Comparison of ENCODE assay signal across 9 mouse cellular contexts in the genomic region with DNA sequence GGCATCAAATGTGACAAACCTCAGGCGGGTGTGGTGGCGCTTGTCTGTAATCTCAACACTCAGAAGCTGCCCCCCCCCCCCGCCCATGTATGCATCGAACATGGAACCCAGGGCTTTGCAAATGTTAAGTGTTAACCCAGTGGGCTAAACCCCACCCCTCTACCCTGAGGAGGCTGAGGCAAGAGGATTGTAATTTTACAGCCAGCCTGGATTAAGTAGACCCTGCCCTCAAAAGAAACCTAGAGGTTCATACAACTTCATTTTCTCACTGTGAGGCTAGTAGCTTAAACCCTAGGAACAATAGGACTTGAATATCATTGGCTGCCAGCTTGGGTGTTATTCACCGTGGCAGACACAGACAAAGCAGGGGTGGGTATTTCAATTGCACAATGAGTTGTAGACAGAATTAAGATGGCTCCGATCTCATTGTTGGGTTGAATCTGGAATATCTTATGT. TPM values are rescaled to one million over a fixed set of nuclear protein-coding genes. Genes with fewer than 3 reads are reported as not detected.
DNase-seq lines count a peak whose midpoint lies in the region; ATAC-seq lines count a peak whose summit lies in the region.
"Had no signal": no experiment of that assay in that cellular context is flagged by ENCODE, and none has a peak within 500 bp of the region (broad histone marks: within the 10 kb centered on the region; RNA-seq: fewer than 3 reads in every experiment).

No protein-coding gene starts in this region.

- no peak for DNase-seq in heart, postnatal 36 days
- peak; percentile 70 for DNase-seq in MN1 (ENCODE audit: low spot score)
- peak; percentile 60 for DNase-seq in hindbrain, embryonic 10.5 days (ENCODE audit: low spot score)
- no peak for DNase-seq in layer of hippocampus, adult 11-12 months (ENCODE audit: low spot score)
- DNase-seq in yolk sac, embryonic 10.5 days (ENCODE audit: low spot score), result no peak
- no peak for DNase-seq in lung, postnatal 36 days

- peaks cover 20% of the 10 kb centered on the region for H3K4me1 ChIP-seq in heart, embryonic 13.5 days
- H3K4me1 ChIP-seq in hindbrain, embryonic 10.5 days (replicated peaks), result peaks cover 59% of the 10 kb centered on the region
- H3K4me1 ChIP-seq in midbrain, embryonic 12.5 days, result peaks cover 52% of the 10 kb centered on the region

- H3K9ac ChIP-seq in heart, embryonic 13.5 days, result peak overlapping the region; percentile 91
- peak overlapping the region; percentile 98 for H3K9ac ChIP-seq in midbrain, embryonic 12.5 days (replicated peaks)

- no peak for ATAC-seq in heart, embryonic 13.5 days (ENCODE audit: extremely low read depth, insufficient number of reproducible peaks, low FRiP score, low TSS enrichment)
- peak; percentile 27 for ATAC-seq in midbrain, embryonic 12.5 days (ENCODE audit: low FRiP score, low read depth)

- no peaks in the 10 kb centered on the region; the same call in 1 of the 2 replicates for H3K27me3 ChIP-seq in heart, embryonic 13.5 days (replicated peaks)
- peaks cover 26% of the 10 kb centered on the region for H3K27me3 ChIP-seq in hindbrain, embryonic 10.5 days (ENCODE audit: insufficient read depth, poor library complexity, severe bottlenecking)
- no peaks in the 10 kb centered on the region for H3K27me3 ChIP-seq in midbrain, embryonic 12.5 days
- H3K27me3 ChIP-seq: Patski had no signal

- peak overlapping the region; percentile 75 for H3K4me3 ChIP-seq in heart, embryonic 13.5 days
- peak overlapping the region; percentile 97 for H3K4me3 ChIP-seq in hindbrain, embryonic 10.5 days
- peak overlapping the region; percentile 97 for H3K4me3 ChIP-seq in midbrain, embryonic 12.5 days

- no peaks in the 10 kb centered on the region for H3K9me3 ChIP-seq in heart, embryonic 13.5 days
- no peaks in the 10 kb centered on the region for H3K9me3 ChIP-seq in hindbrain, embryonic 10.5 days
- no peaks in the 10 kb centered on the region for H3K9me3 ChIP-seq in midbrain, embryonic 12.5 days

- WGBS in heart, embryonic 13.5 days, result 19% methylated on average over 6 of the region's 6 CpGs
- 13% methylated on average over 6 of the region's 6 CpGs for WGBS in hindbrain, embryonic 10.5 days
- 5% methylated on average over 6 of the region's 6 CpGs for WGBS in midbrain, embryonic 12.5 days

- intact Hi-C loops in heart, postnatal 36 days (cut with DNase I), result no loop called here

- H3K4me2 ChIP-seq in heart, embryonic 13.5 days, result peak overlapping the region; percentile 99
- peak overlapping the region; percentile 84 for H3K4me2 ChIP-seq in midbrain, embryonic 12.5 days (replicated peaks)

- peak overlapping the region; percentile 92 for H3K27ac ChIP-seq in heart, embryonic 13.5 days (replicated peaks)
- peak overlapping the region; percentile 99 for H3K27ac ChIP-seq in hindbrain, embryonic 10.5 days
- peak overlapping the region; percentile 99 for H3K27ac ChIP-seq in midbrain, embryonic 12.5 days (replicated peaks)

- peaks cover 36% of the 10 kb centered on the region for H3K36me3 ChIP-seq in heart, embryonic 13.5 days
- peaks cover 40% of the 10 kb centered on the region for H3K36me3 ChIP-seq in hindbrain, embryonic 10.5 days
- peaks cover 32% of the 10 kb centered on the region for H3K36me3 ChIP-seq in midbrain, embryonic 12.5 days

RNA-seq across cellular contexts. Expression of a gene that starts 1.2 kb away (rescaled TPM):
- 988 and 1,051 TPM in 2 replicates for polyA plus RNA-seq in heart, embryonic 13.5 days (2015; fragmentation: Nextera tagmentation; extraction: Ambion mirVana)
- total RNA-seq in heart, postnatal 36 days (2021), result 10 to 100 TPM; 28.4 to 28.9 TPM
- 2,849 and 3,914 TPM in 2 replicates for polyA plus RNA-seq in hindbrain, embryonic 10.5 days (2016; fragmentation: Nextera tagmentation; extraction: Ambion mirVana)
- 4,918 and 5,057 TPM in 2 replicates for polyA plus RNA-seq in midbrain, embryonic 12.5 days (2016; fragmentation: Nextera tagmentation; extraction: Ambion mirVana)

RNA-seq across cellular contexts. Expression of a gene that starts 27.1 kb away (rescaled TPM):
- polyA plus RNA-seq in heart, embryonic 13.5 days (2015; fragmentation: Nextera tagmentation; extraction: Ambion mirVana), result 10.0 and 10.9 TPM in 2 replicates
- 10 to 100 TPM; 19.0 to 24.0 TPM for total RNA-seq in heart, postnatal 36 days (2021)
- 3.1 and 4.3 TPM in 2 replicates for polyA plus RNA-seq in hindbrain, embryonic 10.5 days (2016; fragmentation: Nextera tagmentation; extraction: Ambion mirVana)
- 4.8 and 6.4 TPM in 2 replicates for polyA plus RNA-seq in midbrain, embryonic 12.5 days (2016; fragmentation: Nextera tagmentation; extraction: Ambion mirVana)

RNA-seq across cellular contexts. Expression of a gene that starts 41.4 kb away (rescaled TPM):
- 8.5 and 11.2 TPM in 2 replicates for polyA plus RNA-seq in heart, embryonic 13.5 days (2015; fragmentation: Nextera tagmentation; extraction: Ambion mirVana)
- total RNA-seq in heart, postnatal 36 days (2021), result under 1 TPM in 1 of 2 experiments, not detected in 1; 0.22 TPM
- 19.3 and 25.9 TPM in 2 replicates for polyA plus RNA-seq in hindbrain, embryonic 10.5 days (2016; fragmentation: Nextera tagmentation; extraction: Ambion mirVana)
- polyA plus RNA-seq in midbrain, embryonic 12.5 days (2016; fragmentation: Nextera tagmentation; extraction: Ambion mirVana), result 11.2 and 11.5 TPM in 2 replicates

Comparison
In these comparisons a context has a peak if more than half of its experiments do, and no peak if none do; other contexts are left out.
1. DNase-seq: peak in MN1 (single experiment) and hindbrain, embryonic 10.5 days (single experiment); none in heart, postnatal 36 days (0 of 2), layer of hippocampus, adult 11-12 months (single experiment), yolk sac, embryonic 10.5 days (single experiment) and lung, postnatal 36 days (single experiment).
2. Peak in every context shown above with its lines, with median percentiles within 50 percentile points of each other: H3K27ac ChIP-seq and H3K4me3 ChIP-seq.